Mouse (Mus musculus) kidney, postnatal 0 days (tissue): ENCODE results near the gene Psg20. TPM values are rescaled to one million over a fixed set of nuclear protein-coding genes. Genes with fewer than 3 reads are reported as not detected.
"Not testable (repeated sequence)": the region's sequence is repeated elsewhere in the genome, so short reads cannot be mapped to it uniquely, and the experiment has no call there.

Source experiments
- ATAC-seq: fragments of 200-750 bp; cut with Nextera tagmentation; replicated peaks from 2 replicates; pipeline ENCODE4 v1.8.0; 2017; ENCODE audit warnings: low read depth, moderate number of reproducible peaks, moderate TSS enrichment, moderate library complexity; ENCODE audit not compliant: low FRiP score
- DNase-seq: peaks from one replicate; pipeline ENCODE4 v3.0.0-alpha.2; 2016; ENCODE audit warnings: low spot score
- H3K27ac ChIP-seq: fragments of 300-500 bp; sonication (generic); 2 replicates; pipeline ENCODE4 v1.5.1; 2014; ENCODE audit warnings: mild to moderate bottlenecking
- H3K27me3 ChIP-seq: fragments of 300-500 bp; sonication (generic); 2 replicates; pipeline ENCODE4 v1.6.1; 2014; ENCODE audit warnings: low read length, mixed read lengths; ENCODE audit not compliant: insufficient read depth
- H3K36me3 ChIP-seq: fragments of 300-500 bp; sonication (generic); 2 replicates; pipeline ENCODE4 v1.6.1; 2014; ENCODE audit warnings: low read length, mixed read lengths; ENCODE audit not compliant: insufficient read depth
- H3K4me1 ChIP-seq: fragments of 300-500 bp; sonication (generic); replicated peaks from 2 replicates; pipeline ENCODE4 v1.6.1; 2014; ENCODE audit warnings: antibody characterized with exemption, low read length, mixed read lengths; ENCODE audit not compliant: insufficient read depth
- H3K4me2 ChIP-seq: fragments of 300-500 bp; sonication (generic); 2 replicates; pipeline ENCODE4 v1.6.1; 2014; ENCODE audit warnings: mild to moderate bottlenecking, low read length, moderate library complexity, mixed read lengths
- H3K4me3 ChIP-seq: fragments of 300-500 bp; sonication (generic); replicated peaks from 2 replicates; pipeline ENCODE4 v1.5.1; 2014; ENCODE audit warnings: low read depth, low read length
- H3K9ac ChIP-seq: fragments of 300-500 bp; sonication (generic); 2 replicates; pipeline ENCODE4 v1.6.1; 2014; ENCODE audit warnings: low read depth, low read length
- H3K9me3 ChIP-seq: fragments of 300-500 bp; sonication (generic); replicated peaks from 2 replicates; pipeline ENCODE4 v1.6.1; 2016; ENCODE audit warnings: low read length, inconsistent platforms, mixed read lengths
- CTCF ChIP-seq: IDR thresholded peaks from 2 replicates; pipeline ENCODE4 v1.5.1; 2016; ENCODE audit warnings: antibody characterized with exemption, low read depth, mild to moderate bottlenecking, moderate library complexity
- WGBS: fragments of 180-500 bp; shearing (Covaris S2); extraction: QIAGEN DNeasy Blood & Tissue Kit; methylation state at CpG from one replicate; pipeline ENCODE4 v1.1.7; 2014; 5-methylcytosine and 5-hydroxymethylcytosine counted together
- polyA plus RNA-seq: library from polyadenylated mRNA; unstranded; fragments of >200 nt; fragmentation: Nextera tagmentation; extraction: Ambion mirVana; gene quantifications from 2 replicates; pipeline ENCODE4 v1.2.1, GENCODE M21; 2015

Psg20 gene
- not detected in 2 replicates for polyA plus RNA-seq

- no peak within 1 kb of the TSS for H3K4me3 ChIP-seq
- no peak for DNase-seq
- no peaks in the 10 kb centered on the region for H3K36me3 ChIP-seq
- no peaks in the 10 kb centered on the region for H3K27me3 ChIP-seq
- no peak within 1 kb of the TSS for H3K27ac ChIP-seq
- H3K4me1 ChIP-seq, result no peaks in the 10 kb centered on the region
- H3K9ac ChIP-seq, result no peak within 1 kb of the TSS
- 65% methylated on average over 2 of the region's 2 CpGs for WGBS
- H3K9me3 ChIP-seq, result no peaks in the 10 kb centered on the region
- no peak for ATAC-seq
- TF ChIP-seq CTCF, result no peak
- no peak within 1 kb of the TSS for H3K4me2 ChIP-seq
Observed at GRCm38 (mm10) chr7:18686085-18686484, at the start of gene Psg20. Gene Psg20, minus strand, starts transcription at chr7:18686185.

DNA sequence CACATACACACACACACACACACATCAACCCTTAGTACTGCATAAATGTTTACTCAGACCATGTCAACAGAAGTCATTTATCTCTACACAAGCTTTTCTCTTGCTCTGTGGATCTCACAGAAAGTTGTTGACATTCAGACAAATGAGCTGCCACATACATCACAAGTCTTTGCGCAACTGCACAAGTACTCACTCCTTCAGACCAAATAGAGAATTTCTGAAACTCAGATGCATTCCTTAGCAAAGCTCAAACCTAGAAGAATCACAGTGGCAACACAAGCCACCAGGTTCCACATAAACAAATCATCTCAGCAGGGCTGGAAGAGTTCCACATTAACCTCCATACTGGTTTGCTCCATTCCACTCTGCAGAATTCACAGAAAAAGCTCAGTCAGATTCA is 48.5 kb upstream of the Psg20 start:
- DNase-seq, result no peak
- no peaks in the 10 kb centered on the region for H3K4me1 ChIP-seq

GRCm38 (mm10) chr7:18733111-18733510 is 47.1 kb upstream of the Psg20 start:
- Histone ChIP-seq H3K4me3 (no peak overlapping the region), H3K27ac (no peak overlapping the region), H3K4me1 (no peaks in the 10 kb centered on the region), H3K4me2 (no peak overlapping the region), H3K9ac (no peak overlapping the region), H3K27me3 (no peaks in the 10 kb centered on the region; the same call in 1 of the 2 replicates), H3K36me3 (no peaks in the 10 kb centered on the region), H3K9me3 (no peaks in the 10 kb centered on the region)
- DNase-seq (no peak), ATAC-seq (no peak)
- TF ChIP-seq CTCF, result no peak

More for the DNA sequence above, 48.5 kb upstream of the Psg20 start:
- WGBS, result 79% methylated on average over 1 of the region's 1 CpGs
- H3K9ac ChIP-seq, result no peak overlapping the region
- no peak overlapping the region for H3K27ac ChIP-seq
- H3K27me3 ChIP-seq, result no peaks in the 10 kb centered on the region; the same call in 1 of the 2 replicates
- H3K4me2 ChIP-seq, result no peak overlapping the region
- TF ChIP-seq CTCF, result no peak
- no peak for ATAC-seq
- no peaks in the 10 kb centered on the region for H3K36me3 ChIP-seq
- H3K9me3 ChIP-seq, result no peaks in the 10 kb centered on the region
- no peak overlapping the region for H3K4me3 ChIP-seq

DNA sequence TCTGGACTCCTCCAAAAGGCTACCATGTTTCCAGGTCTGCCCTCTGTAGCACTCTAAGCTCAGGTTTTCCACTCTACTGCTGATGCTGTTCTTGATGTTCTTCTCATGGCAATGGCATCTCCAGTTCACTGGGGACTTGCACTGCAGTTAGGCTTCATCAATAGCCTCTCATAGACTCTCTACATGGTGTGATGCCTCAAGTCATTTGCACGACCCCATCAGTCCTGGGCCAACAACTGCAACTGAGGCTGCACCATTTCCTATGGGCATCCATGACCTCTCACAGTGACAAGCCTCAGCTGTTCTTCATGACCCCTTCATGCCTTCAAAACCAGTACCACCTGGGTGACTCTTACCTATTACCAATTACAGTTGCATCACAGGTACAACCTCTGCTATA is 42.4 kb upstream of the Psg20 start:
- ATAC-seq, result no peak
- H3K36me3 ChIP-seq, result no peaks in the 10 kb centered on the region
- no peak overlapping the region for H3K9ac ChIP-seq
- H3K27me3 ChIP-seq, result no peaks in the 10 kb centered on the region; the same call in 1 of the 2 replicates
- WGBS, result 83% methylated on average over 1 of the region's 1 CpGs
- H3K4me1 ChIP-seq, result no peaks in the 10 kb centered on the region
- TF ChIP-seq CTCF, result no peak
- no peak for DNase-seq
- H3K9me3 ChIP-seq, result no peaks in the 10 kb centered on the region
- H3K4me2 ChIP-seq, result no peak overlapping the region
- no peak overlapping the region for H3K4me3 ChIP-seq
- H3K27ac ChIP-seq, result no peak overlapping the region

- not testable (repeated sequence) for DNase-seq, H3K4me2 ChIP-seq, H3K9ac ChIP-seq, H3K9me3 ChIP-seq, H3K4me3 ChIP-seq, ATAC-seq, H3K27me3 ChIP-seq, H3K4me1 ChIP-seq, H3K36me3 ChIP-seq, H3K27ac ChIP-seq
Observed at GRCm38 (mm10) chr7:18725931-18726330, 39.9 kb upstream of the Psg20 start.

GRCm38 (mm10) chr7:18724001-18724400 is 38.0 kb upstream of the Psg20 start:
- no peaks in the 10 kb centered on the region for H3K36me3 ChIP-seq

DNA sequence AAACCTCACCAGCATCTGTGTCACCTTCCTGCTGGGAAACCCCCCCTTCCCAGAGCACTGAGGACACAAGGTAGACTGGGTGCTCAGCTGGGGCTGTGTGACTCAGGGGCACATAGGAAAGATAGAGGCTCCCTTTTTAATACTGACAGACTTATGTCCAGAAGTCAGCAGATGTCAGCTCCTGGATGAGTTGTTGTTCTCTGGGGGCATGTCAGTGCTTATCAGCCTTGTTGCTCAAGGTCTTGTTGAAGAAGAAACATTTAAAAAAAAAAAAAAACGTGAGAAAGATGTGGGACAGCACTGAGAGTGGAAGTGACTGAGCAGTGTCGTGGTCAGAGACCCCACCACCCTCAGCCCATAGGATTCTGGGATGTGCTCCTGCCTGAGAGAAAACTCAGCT is 31.8 kb upstream of the Psg20 start, which contains the start of gene Psg22:
TSS of gene Psg22 (plus strand) at position 301 of the 400 bp plus-strand sequence.
- TF ChIP-seq CTCF, result no peak
- no peak within 1 kb of the TSS for H3K9ac ChIP-seq
- no peaks in the 10 kb centered on the region for H3K4me1 ChIP-seq
- no peaks in the 10 kb centered on the region for H3K27me3 ChIP-seq
- no peak within 1 kb of the TSS for H3K4me3 ChIP-seq
- H3K27ac ChIP-seq, result no peak within 1 kb of the TSS
- no peaks in the 10 kb centered on the region for H3K9me3 ChIP-seq
- H3K4me2 ChIP-seq, result no peak within 1 kb of the TSS
- ATAC-seq (no peak), DNase-seq (no peak)
- WGBS, result 32% methylated on average over 2 of the region's 2 CpGs
- H3K36me3 ChIP-seq, result no peaks in the 10 kb centered on the region

More at GRCm38 (mm10) chr7:18724001-18724400, 38.0 kb upstream of the Psg20 start:
- Histone ChIP-seq H3K4me3 (no peak overlapping the region), H3K9me3 (no peaks in the 10 kb centered on the region), H3K4me1 (no peaks in the 10 kb centered on the region), H3K27ac (no peak overlapping the region), H3K27me3 (no peaks in the 10 kb centered on the region), H3K4me2 (no peak overlapping the region), H3K9ac (no peak overlapping the region)
- 74% methylated on average over 6 of the region's 6 CpGs for WGBS
- DNase-seq, result no peak
- no peak for TF ChIP-seq CTCF
- ATAC-seq, result no peak
